Mouse (Mus musculus): ENCODE results near the gene Srrm2.

Srrm2 gene

DNA sequence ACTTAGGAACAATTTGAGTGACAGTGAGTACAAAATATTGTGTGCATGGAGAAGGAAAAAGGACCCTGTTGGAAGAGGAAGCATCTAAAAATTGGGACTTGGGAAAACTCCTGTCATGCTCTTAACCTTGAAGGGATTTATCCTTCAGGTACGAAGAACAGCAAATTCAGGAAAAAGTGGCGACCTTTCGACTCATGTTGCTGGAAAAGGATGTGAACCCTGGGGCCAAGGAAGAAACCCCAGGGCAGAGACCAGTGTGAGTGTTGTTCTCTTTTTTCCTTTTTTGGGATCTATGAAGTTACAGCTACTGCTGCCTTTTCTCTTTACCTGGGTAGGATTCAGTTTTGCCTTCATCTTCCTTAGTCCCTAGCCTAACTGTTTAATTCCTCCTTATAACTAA is 17.6 kb downstream of the Srrm2 start:
- 74% methylated on average over 3 of the region's 3 CpGs for WGBS

GRCm38 (mm10) chr17:23815641-23816040 is 25.3 kb downstream of the Srrm2 start:
- 99% methylated on average over 16 of the region's 16 CpGs for WGBS

- 95% methylated on average over 8 of the region's 8 CpGs for WGBS
Observed at GRCm38 (mm10) chr17:23818579-23818978, 28.2 kb downstream of the Srrm2 start.

DNA sequence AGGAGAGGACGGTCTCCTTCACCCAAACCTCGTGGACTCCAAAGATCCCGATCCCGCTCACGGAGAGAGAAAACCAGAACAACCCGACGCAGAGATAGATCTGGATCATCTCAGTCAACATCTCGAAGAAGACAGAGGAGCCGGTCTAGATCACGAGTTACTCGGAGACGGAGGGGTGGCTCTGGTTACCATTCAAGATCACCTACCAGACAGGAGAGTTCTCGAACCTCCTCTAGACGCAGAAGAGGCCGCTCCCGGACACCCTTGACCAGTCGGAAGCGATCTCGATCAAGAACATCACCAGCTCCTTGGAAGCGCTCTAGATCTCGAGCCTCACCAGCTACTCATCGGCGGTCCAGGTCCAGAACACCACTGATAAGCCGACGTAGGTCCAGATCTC is 28.9 kb downstream of the Srrm2 start:
- WGBS: 98% methylated on average over 25 of the region's 25 CpGs

- whole genome bisulfite sequencing: 78% methylated on average over 5 of the region's 5 CpGs
Observed at GRCm38 (mm10) chr17:23820731-23821130, 30.4 kb downstream of the Srrm2 start.

GRCm38 (mm10) chr17:23822094-23822493 is 31.8 kb downstream of the Srrm2 start:
- 64% methylated on average over 6 of the region's 6 CpGs for WGBS

- 67% methylated on average over 16 of the region's 16 CpGs for WGBS
Observed at GRCm38 (mm10) chr17:23823018-23823417, 32.7 kb downstream of the Srrm2 start.

DNA sequence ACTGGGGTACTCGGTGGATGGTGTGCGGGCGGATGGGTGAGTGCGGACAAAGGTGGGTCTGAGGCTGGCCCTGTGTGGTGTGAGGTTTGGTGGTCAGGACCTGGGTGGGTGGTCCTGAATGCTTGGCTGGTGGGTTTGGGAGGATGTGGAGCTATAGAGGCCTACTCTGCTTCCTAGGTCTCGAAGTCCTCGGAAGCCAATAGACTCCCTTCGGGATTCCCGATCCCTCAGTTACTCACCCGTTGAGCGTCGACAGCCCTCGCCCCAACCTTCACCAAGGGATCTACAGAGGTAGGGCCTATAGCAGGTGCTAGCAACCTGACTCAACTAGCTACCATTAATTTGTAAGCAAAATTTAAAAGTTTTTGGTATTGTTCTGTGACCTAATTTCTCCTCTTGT is 33.3 kb downstream of the Srrm2 start:
- 80% methylated on average over 12 of the region's 12 CpGs for WGBS

- WGBS: 73% methylated on average over 4 of the region's 4 CpGs
Observed at GRCm38 (mm10) chr17:23825591-23825990, 35.3 kb downstream of the Srrm2 start.

GRCm38 (mm10) chr17:23828271-23829001 is 38.1 kb downstream of the Srrm2 start:
- under 1% methylated on average over 47 of the region's 47 CpGs for WGBS

- WGBS: 2% methylated on average over 37 of the region's 42 CpGs
Observed at GRCm38 (mm10) chr17:23829064-23829619, 38.8 kb downstream of the Srrm2 start, which contains the start of gene Elob. Elob (minus strand) TSS chr17:23829136.

DNA sequence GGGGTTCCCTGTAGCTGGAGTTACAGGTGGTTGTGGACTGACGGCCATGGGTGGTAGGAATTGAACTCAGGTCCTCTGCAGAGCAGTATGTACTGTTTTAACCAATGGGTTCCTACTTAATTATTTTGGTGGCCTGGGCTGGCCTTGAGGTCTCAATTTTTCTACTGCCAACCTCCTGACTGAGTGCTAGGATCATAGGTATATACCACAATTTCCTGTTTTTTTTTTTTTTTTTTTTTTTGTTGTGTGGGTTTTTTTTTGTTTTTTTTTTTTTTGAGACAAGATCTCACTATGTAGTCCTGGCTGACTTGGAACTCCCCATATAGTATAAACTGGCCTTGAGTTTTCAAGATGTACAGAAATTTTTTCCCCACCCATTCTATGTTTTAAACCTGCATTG is 40.9 kb downstream of the Srrm2 start:
- 100% methylated on average over 1 of the region's 1 CpGs for WGBS

DNA sequence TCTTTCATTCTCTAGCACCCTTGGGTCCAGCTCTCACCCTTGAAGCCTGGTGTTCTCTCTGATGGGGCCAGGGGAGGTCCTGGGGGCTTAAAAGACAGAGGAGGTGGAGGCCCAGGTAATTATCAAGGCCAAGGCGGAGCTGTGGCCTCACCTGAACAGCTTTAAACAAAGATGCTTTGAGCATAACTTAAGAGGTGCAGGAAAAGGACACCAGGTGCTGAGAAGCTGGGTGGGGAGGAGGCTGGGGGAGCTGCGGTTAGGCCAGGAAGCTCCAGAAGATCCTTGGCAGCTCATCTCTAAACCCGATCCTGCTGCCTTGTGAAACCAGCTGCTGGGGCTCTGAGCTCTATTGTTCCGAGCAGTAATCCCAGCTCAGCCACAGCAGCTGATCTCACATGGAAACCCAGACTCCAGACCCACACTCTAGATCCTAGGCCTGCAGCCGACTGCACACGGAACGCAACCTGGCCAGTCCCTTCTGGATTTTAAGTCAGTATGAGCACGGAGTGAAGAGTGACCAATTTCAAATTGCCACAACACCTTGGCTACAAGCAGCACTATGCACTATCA is 45.8 kb downstream of the Srrm2 start, which contains the start of gene Prss33:
Gene Prss33 (minus strand): TSS at position 51 of the 570 bp plus-strand sequence.
- 66% methylated on average over 8 of the region's 8 CpGs for WGBS

DNA sequence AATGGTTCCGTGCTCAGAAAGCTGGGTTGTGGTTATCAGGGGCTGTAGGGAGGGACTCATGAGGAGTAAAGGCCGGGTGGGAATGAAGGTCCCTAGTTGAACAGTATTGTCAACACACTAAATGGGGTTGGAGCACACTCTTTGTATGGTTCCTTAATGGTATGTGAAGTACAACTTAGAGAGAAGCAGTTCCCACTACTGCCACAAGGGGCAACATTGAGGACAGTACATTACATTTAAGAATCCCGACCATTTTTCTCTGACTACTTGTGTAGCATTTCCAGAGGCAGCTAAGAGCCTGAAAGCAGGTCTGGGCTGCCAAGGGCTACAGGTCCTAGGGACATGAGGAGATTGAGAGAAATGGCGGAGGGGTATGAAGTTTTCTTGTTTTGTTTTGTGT is 50.8 kb downstream of the Srrm2 start:
- 34% methylated on average over 4 of the region's 4 CpGs for WGBS

GRCm38 (mm10) chr17:23843141-23843811 is 52.9 kb downstream of the Srrm2 start:
- 52% methylated on average over 23 of the region's 23 CpGs for WGBS

GRCm38 (mm10) chr17:23843812-23844273 is 53.5 kb downstream of the Srrm2 start, which contains the start of the genes Prss32 and Prss41:
Prss32 (plus strand) TSS chr17:23843855.
Prss41 (minus strand) TSS chr17:23844172.
- 15% methylated on average over 19 of the region's 19 CpGs for WGBS

- WGBS: 78% methylated on average over 2 of the region's 2 CpGs
Observed at GRCm38 (mm10) chr17:23850028-23850427, 59.7 kb downstream of the Srrm2 start.

- WGBS: 56% methylated on average over 18 of the region's 19 CpGs
Observed at GRCm38 (mm10) chr17:23850853-23851749, 60.8 kb downstream of the Srrm2 start.

- 37% methylated on average over 5 of the region's 5 CpGs for WGBS
Observed at GRCm38 (mm10) chr17:23853292-23853691, 63.0 kb downstream of the Srrm2 start.

DNA sequence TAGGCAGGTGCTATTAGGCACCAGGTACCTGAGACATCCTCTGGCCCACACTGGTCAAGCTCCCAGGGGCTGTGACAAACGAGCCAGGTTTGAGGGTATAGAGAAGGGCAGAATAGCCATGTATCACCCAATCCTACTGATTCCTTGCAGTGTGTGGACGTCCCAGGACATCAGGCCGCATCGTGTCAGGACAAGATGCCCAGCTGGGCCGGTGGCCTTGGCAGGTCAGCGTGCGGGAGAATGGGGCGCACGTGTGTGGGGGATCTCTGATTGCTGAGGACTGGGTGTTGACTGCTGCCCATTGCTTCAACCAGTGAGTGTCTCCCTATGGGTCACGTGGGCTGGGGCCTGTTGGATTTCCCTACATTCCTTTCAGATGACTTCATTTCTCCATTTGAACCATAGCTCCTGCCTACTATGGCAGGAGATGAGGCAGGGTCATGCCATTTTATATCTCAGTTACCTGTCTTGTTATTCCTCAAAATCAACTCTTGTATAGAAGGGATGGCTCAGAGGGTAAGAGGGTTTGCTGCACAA is 64.0 kb downstream of the Srrm2 start:
- WGBS: 96% methylated on average over 10 of the region's 10 CpGs

GRCm38 (mm10) chr17:23857193-23857592 is 66.9 kb downstream of the Srrm2 start:
- WGBS: 95% methylated on average over 6 of the region's 6 CpGs
